Mouse (Mus musculus): ENCODE measurements around the gene 4930444G20Rik.
"Not testable (repeated sequence)": the region's sequence is repeated elsewhere in the genome, so short reads cannot be mapped to it uniquely, and the experiment has no call there.

The 4930444G20Rik gene

GRCm38 (mm10) chr10:22067979-22068378 is at the start of gene 4930444G20Rik:
Gene 4930444G20Rik (minus strand): TSS chr10:22068079.
- not testable (repeated sequence) for DNase-seq

- no peak for DNase-seq
Observed at GRCm38 (mm10) chr10:22074531-22074930, 6.7 kb upstream of the 4930444G20Rik start.

- peak; percentile 6 for DNase-seq
Observed at GRCm38 (mm10) chr10:22072739-22073138, 4.9 kb upstream of the 4930444G20Rik start.

GRCm38 (mm10) chr10:22070576-22070975 is 2.7 kb upstream of the 4930444G20Rik start:
- DNase-seq, result peak; percentile 5

GRCm38 (mm10) chr10:22070168-22070567 is 2.3 kb upstream of the 4930444G20Rik start:
- no peak for DNase-seq

- DNase-seq, result no peak
Observed at GRCm38 (mm10) chr10:22059415-22059814, 8.5 kb downstream of the 4930444G20Rik start.

- DNase-seq, result no peak
Observed at GRCm38 (mm10) chr10:22059026-22059325, 8.9 kb downstream of the 4930444G20Rik start.

GRCm38 (mm10) chr10:22058218-22059025 is 9.5 kb downstream of the 4930444G20Rik start:
- peak; percentile 96 for DNase-seq

- DNase-seq, result no peak
Observed at GRCm38 (mm10) chr10:22055308-22055707, 12.6 kb downstream of the 4930444G20Rik start.

- DNase-seq, result peak; percentile 69
Observed at GRCm38 (mm10) chr10:22036256-22036655, 31.6 kb downstream of the 4930444G20Rik start.

GRCm38 (mm10) chr10:22034303-22034702 is 33.6 kb downstream of the 4930444G20Rik start:
- peak; percentile 49 for DNase-seq

GRCm38 (mm10) chr10:22018618-22019017 is 49.3 kb downstream of the 4930444G20Rik start:
- no peak for DNase-seq

GRCm38 (mm10) chr10:22017469-22018159 is 50.3 kb downstream of the 4930444G20Rik start:
- no peak for DNase-seq
